Mouse (Mus musculus) MEL (cell line): ENCODE measurements at regions not wholly inside any gene's neighbourhood (a gene's known extent, or its start where the extent isn't known, plus 50 kb on each side); places are given as distances from the start of the nearest gene placed in this dataset.

Source experiments
- DNase-seq: peaks from one replicate; pipeline ENCODE4 v3.0.0; 2011; ENCODE audit warnings: low read depth, low spot score
- H3K27ac ChIP-seq: 2 replicates; pipeline ENCODE4 v1.5.1; 2012; ENCODE audit warnings: low read depth, mild to moderate bottlenecking, control low read depth, low read length, moderate library complexity; ENCODE audit not compliant: control insufficient read depth
- H3K27me3 ChIP-seq, 2 experiments: fragments of 150-350 bp in 1 of 2; sonication (generic) in 1 of 2; 2 replicates each; pipeline ENCODE4 v1.6.1; 2012; ENCODE audit warnings: low read length in 2 of 2, mild to moderate bottlenecking in 2 of 2, improper control_type of control experiment in 1 of 2, moderate library complexity in 1 of 2; ENCODE audit not compliant: insufficient read depth in 2 of 2, control insufficient read depth in 1 of 2
- H3K36me3 ChIP-seq, 2 experiments: 2 replicates each; pipeline ENCODE4 v1.6.1; 2012 to 2014; ENCODE audit warnings: low read length in 2 of 2, improper control_type of control experiment in 1 of 2, inconsistent platforms in 1 of 2, mild to moderate bottlenecking in 1 of 2; ENCODE audit not compliant: insufficient read depth in 2 of 2, control insufficient read depth in 1 of 2
- H3K4me1 ChIP-seq, 2 experiments: fragments of 150-350 bp in 1 of 2; sonication (generic) in 1 of 2; 2 replicates each; pipeline ENCODE4 v1.6.1; 2012; ENCODE audit warnings: low read length in 2 of 2, improper control_type of control experiment in 1 of 2, mild to moderate bottlenecking in 1 of 2; ENCODE audit not compliant: insufficient read depth in 2 of 2, control insufficient read depth in 1 of 2
- H3K4me3 ChIP-seq, 2 experiments: fragments of 150-350 bp in 1 of 2; sonication (generic) in 1 of 2; 2 replicates each; pipeline ENCODE4 v1.5.1; 2012; ENCODE audit warnings: low read depth in 2 of 2, low read length in 2 of 2, mild to moderate bottlenecking in 2 of 2, moderate library complexity in 2 of 2, control low read depth in 1 of 2, improper control_type of control experiment in 1 of 2; ENCODE audit not compliant: control insufficient read depth in 1 of 2, insufficient read depth in 1 of 2
- H3K79me2 ChIP-seq: 2 replicates; pipeline ENCODE4 v1.6.1; 2012; ENCODE audit warnings: mild to moderate bottlenecking, low read length, moderate library complexity; ENCODE audit not compliant: control insufficient read depth, poor library complexity, insufficient read depth
- H3K9ac ChIP-seq: 2 replicates; pipeline ENCODE4 v1.6.1; 2012; ENCODE audit warnings: low read depth, mild to moderate bottlenecking, control low read depth, low read length, moderate library complexity; ENCODE audit not compliant: control insufficient read depth, poor library complexity, severe bottlenecking
- H3K9me3 ChIP-seq: fragments of 150-350 bp; sonication (generic); replicated peaks from 2 replicates; pipeline ENCODE4 v1.6.1; 2012; ENCODE audit warnings: mild to moderate bottlenecking, low read length, improper control_type of control experiment, moderate library complexity; ENCODE audit not compliant: insufficient read depth
- CHD1 ChIP-seq: IDR thresholded peaks from 2 replicates; pipeline ENCODE4 v1.6.1; 2012; ENCODE audit warnings: low read depth, mild to moderate bottlenecking, inconsistent platforms, low read length, improper control_type of control experiment
- CHD2 ChIP-seq: IDR thresholded peaks from 2 replicates; pipeline ENCODE4 v1.6.1; 2011; ENCODE audit warnings: low read length, improper control_type of control experiment
- E2F4 ChIP-seq: IDR thresholded peaks from 2 replicates; pipeline ENCODE4 v1.6.1; 2011; ENCODE audit warnings: low read depth, low read length, improper control_type of control experiment, borderline replicate concordance
- GABPA ChIP-seq: IDR thresholded peaks from 2 replicates; pipeline ENCODE4 v1.6.1; 2012; ENCODE audit warnings: low read depth, mild to moderate bottlenecking, inconsistent platforms, low read length, improper control_type of control experiment, moderate library complexity
- HCFC1 ChIP-seq: IDR thresholded peaks from 2 replicates; pipeline ENCODE4 v1.6.1; 2012; ENCODE audit warnings: low read depth, mild to moderate bottlenecking, inconsistent platforms, low read length, improper control_type of control experiment, moderate library complexity
- JUND ChIP-seq: IDR thresholded peaks from 2 replicates; pipeline ENCODE4 v1.6.1; 2011; ENCODE audit warnings: low read depth, mild to moderate bottlenecking, improper control_type of control experiment, low read length
- MAFK ChIP-seq: IDR thresholded peaks from 2 replicates; pipeline ENCODE4 v1.6.1; 2011; ENCODE audit warnings: low read depth, mild to moderate bottlenecking, low read length, improper control_type of control experiment, borderline replicate concordance
- NELFE ChIP-seq: IDR thresholded peaks from 2 replicates; pipeline ENCODE4 v1.6.1; 2011; ENCODE audit warnings: low read depth, low read length, improper control_type of control experiment
- POLR2A ChIP-seq, 2 experiments: IDR thresholded peaks; 2 replicates each; pipeline ENCODE4 v1.6.1; 2011 to 2012; ENCODE audit warnings: low read length in 2 of 2, mild to moderate bottlenecking in 2 of 2, control low read depth in 1 of 2, improper control_type of control experiment in 1 of 2, low read depth in 1 of 2, moderate library complexity in 1 of 2; ENCODE audit not compliant: control insufficient read depth in 1 of 2, insufficient read depth in 1 of 2, poor library complexity in 1 of 2
- POLR2AphosphoS2 ChIP-seq: IDR thresholded peaks from 2 replicates; pipeline ENCODE4 v1.6.1; 2011; ENCODE audit warnings: low read length, improper control_type of control experiment
- POLR2AphosphoS5 ChIP-seq: IDR thresholded peaks from 2 replicates; pipeline ENCODE4 v1.6.1; 2012; ENCODE audit warnings: low read depth, borderline replicate concordance, mild to moderate bottlenecking, inconsistent platforms, low read length, moderate library complexity, mixed read lengths
- RCOR1 ChIP-seq: IDR thresholded peaks from 2 replicates; pipeline ENCODE4 v1.6.1; 2012; ENCODE audit warnings: low read depth, mild to moderate bottlenecking, inconsistent platforms, low read length, improper control_type of control experiment
- SIN3A ChIP-seq: IDR thresholded peaks from 2 replicates; pipeline ENCODE4 v1.6.1; 2012; ENCODE audit warnings: low read length, improper control_type of control experiment, inconsistent platforms
- TAL1 ChIP-seq: IDR thresholded peaks from 2 replicates; pipeline ENCODE4 v1.6.1; 2012; ENCODE audit warnings: mild to moderate bottlenecking, inconsistent platforms, low read length, moderate library complexity, mixed read lengths
- TCF12 ChIP-seq: IDR thresholded peaks from 2 replicates; pipeline ENCODE4 v1.6.1; 2014; ENCODE audit warnings: low read depth, mild to moderate bottlenecking, inconsistent platforms, low read length, improper control_type of control experiment, moderate library complexity
- ZC3H11A ChIP-seq: IDR thresholded peaks from 2 replicates; pipeline ENCODE4 v1.6.1; 2012; ENCODE audit warnings: low read depth, mild to moderate bottlenecking, inconsistent platforms, low read length, improper control_type of control experiment
- ZNF384 ChIP-seq: IDR thresholded peaks from 2 replicates; pipeline ENCODE4 v1.6.1; 2012; ENCODE audit warnings: low read depth, mild to moderate bottlenecking, inconsistent platforms, low read length, improper control_type of control experiment

GRCm38 (mm10) chr4:56456788-56457187 is 283.1 kb upstream of the Gm26657 start:
- H3K9ac ChIP-seq, result no peak overlapping the region
- H3K36me3 ChIP-seq, result no peaks in the 10 kb centered on the region
- H3K9me3 ChIP-seq, result no peaks in the 10 kb centered on the region
- no peak overlapping the region for H3K27ac ChIP-seq
- no peaks in the 10 kb centered on the region for H3K27me3 ChIP-seq
- no peak overlapping the region for H3K4me3 ChIP-seq
- H3K79me2 ChIP-seq, result no peaks in the 10 kb centered on the region
- H3K4me1 ChIP-seq, result no peaks in the 10 kb centered on the region
- DNase-seq, result no peak
- TF ChIP-seq JUND, result no peak
- TF ChIP-seq CHD1, result no peak
- no peak for TF ChIP-seq NELFE
- no peak for TF ChIP-seq MAFK
- no peak for TF ChIP-seq POLR2A (IDR thresholded peaks at IDR 0.05; ENCODE audit: control insufficient read depth in 1 of 2, insufficient read depth in 1 of 2, low read depth in 1 of 2, low read length in 2 of 2, poor library complexity in 1 of 2)
- TF ChIP-seq, all 39 proteins: peak for 0

DNA sequence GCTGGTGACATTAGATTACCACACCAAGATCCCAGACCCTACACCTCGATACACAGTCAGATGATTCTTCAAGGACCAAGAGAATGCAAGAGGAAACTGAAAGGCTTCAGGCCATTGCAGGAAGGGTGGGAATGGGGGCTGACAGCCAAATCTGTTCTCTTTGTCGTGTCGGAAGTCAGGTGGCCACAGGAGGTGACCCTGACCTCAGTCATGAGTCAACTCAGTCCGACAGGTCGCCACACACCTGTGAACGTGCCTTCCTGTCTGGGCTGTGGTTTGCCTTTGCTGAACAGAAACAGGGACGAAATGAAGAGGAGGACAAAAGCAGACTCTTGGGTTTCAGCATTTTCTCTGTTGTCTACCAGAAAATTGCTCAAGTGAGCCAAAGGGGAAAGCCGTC is 318.3 kb upstream of the Gm26657 start:
- no peak for DNase-seq
- Histone ChIP-seq H3K36me3 (no peaks in the 10 kb centered on the region), H3K27ac (no peak overlapping the region), H3K79me2 (no peaks in the 10 kb centered on the region), H3K9ac (no peak overlapping the region), H3K9me3 (no peaks in the 10 kb centered on the region), H3K4me3 (no peak overlapping the region), H3K4me1 (no peaks in the 10 kb centered on the region), H3K27me3 (no peaks in the 10 kb centered on the region)
- TF ChIP-seq SIN3A (no peak), CHD2 (no peak), POLR2AphosphoS5 (no peak), RCOR1 (no peak), ZC3H11A (no peak), JUND (no peak), GABPA (no peak), ZNF384 (no peak)

- H3K4me1 ChIP-seq, result no peaks in the 10 kb centered on the region
- no peaks in the 10 kb centered on the region for H3K27me3 ChIP-seq
- no peak overlapping the region for H3K4me3 ChIP-seq
- H3K79me2 ChIP-seq, result no peaks in the 10 kb centered on the region
- no peak overlapping the region for H3K9ac ChIP-seq
- DNase-seq, result no peak
- H3K27ac ChIP-seq, result no peak overlapping the region
- no peaks in the 10 kb centered on the region for H3K36me3 ChIP-seq
- no peaks in the 10 kb centered on the region for H3K9me3 ChIP-seq
- no peak for TF ChIP-seq POLR2AphosphoS2
- no peak for TF ChIP-seq RCOR1
- no peak for TF ChIP-seq TCF12
- TF ChIP-seq TAL1, result no peak
- no peak for TF ChIP-seq SIN3A
- no peak for TF ChIP-seq HCFC1
- no peak for TF ChIP-seq E2F4
Observed at GRCm38 (mm10) chr4:56419122-56419913, 320.6 kb upstream of the Gm26657 start.
